Mouse (Mus musculus): ENCODE results near the gene Bysl. TPM values are rescaled to one million over a fixed set of nuclear protein-coding genes. Genes with fewer than 3 reads are reported as not detected.

Gene Bysl
- total and polyA plus RNA-seq, 3 experiments: 13.2 to 15.9 (median 15.7) TPM

- H3K9ac ChIP-seq (ENCODE audit: low read depth, low read length): peak overlapping the region; percentile 89
- H3K36me3 ChIP-seq (ENCODE audit: control insufficient read depth, insufficient read depth, low read length): peaks cover 3% of the 10 kb centered on the region; the same call in 1 of the 2 replicates
- DNase-seq: no peak
- intact Hi-C loops (cut with DNase I): loop anchor here (1.0 to 2.0 kb wide), 2 partner anchors 17 to 83 kb away; partner anchors contain the start of genes Bysl, Gm20517 and Med20
- no peak for TF ChIP-seq CTCF (IDR thresholded peaks at IDR 0.05)
- peak overlapping the region; percentile 86 for H3K4me3 ChIP-seq
- H3K27ac ChIP-seq: peak overlapping the region; percentile 91
- H3K79me2 ChIP-seq (replicated peaks; ENCODE audit: control insufficient read depth, insufficient read depth, low read length): no peaks in the 10 kb centered on the region; the same call in 1 of the 2 replicates
- peaks cover 12% of the 10 kb centered on the region for H3K4me1 ChIP-seq (ENCODE audit: control insufficient read depth, insufficient read depth, low read length)
- WGBS: 0% methylated on average over 13 of the region's 13 CpGs
- no peaks in the 10 kb centered on the region for H3K27me3 ChIP-seq (ENCODE audit: control insufficient read depth, insufficient read depth, low read length)
Observed at GRCm38 (mm10) chr17:47593854-47594182, 17.5 kb downstream of the Bysl start.

GRCm38 (mm10) chr17:47593215-47593853 is 18.0 kb downstream of the Bysl start:
- H3K27me3 ChIP-seq (ENCODE audit: control insufficient read depth, insufficient read depth, low read length): no peaks in the 10 kb centered on the region
- WGBS: 1% methylated on average over 63 of the region's 63 CpGs
- peak; percentile 96 for DNase-seq
- TF ChIP-seq POLR2A (IDR thresholded peaks at IDR 0.05; ENCODE audit: insufficient read depth, low read depth, low read length) (peak; percentile 42; the same call in 1 of the 2 replicates), EP300 (IDR thresholded peaks at IDR 0.05; ENCODE audit: insufficient read depth, low read depth, low read length) (no peak)
- peak overlapping the region; percentile 86 for H3K4me3 ChIP-seq
- H3K79me2 ChIP-seq (replicated peaks; ENCODE audit: control insufficient read depth, insufficient read depth, low read length): no peaks in the 10 kb centered on the region; the same call in 1 of the 2 replicates
- peaks cover 12% of the 10 kb centered on the region for H3K4me1 ChIP-seq (ENCODE audit: control insufficient read depth, insufficient read depth, low read length)
- peak overlapping the region; percentile 89 for H3K9ac ChIP-seq (ENCODE audit: low read depth, low read length)
- H3K36me3 ChIP-seq (ENCODE audit: control insufficient read depth, insufficient read depth, low read length): peaks cover 3% of the 10 kb centered on the region; the same call in 1 of the 2 replicates
- intact Hi-C loops (cut with DNase I): loop anchor here (2.0 kb wide), 1 partner anchor 17 kb away; the partner anchor contains the start of genes Bysl, Gm20517 and Med20
- peak overlapping the region; percentile 91 for H3K27ac ChIP-seq

- intact Hi-C loops (cut with DNase I): no loop called here
- H3K79me2 ChIP-seq (replicated peaks; ENCODE audit: control insufficient read depth, insufficient read depth, low read length): no peaks in the 10 kb centered on the region; the same call in 1 of the 2 replicates
- no peak for TF ChIP-seq EP300 (IDR thresholded peaks at IDR 0.05; ENCODE audit: insufficient read depth, low read depth, low read length)
- TF ChIP-seq CTCF (IDR thresholded peaks at IDR 0.05): no peak
- no peak for TF ChIP-seq POLR2A (IDR thresholded peaks at IDR 0.05; ENCODE audit: insufficient read depth, low read depth, low read length)
- WGBS: 29% methylated on average over 3 of the region's 3 CpGs
- no peaks in the 10 kb centered on the region for H3K27me3 ChIP-seq (ENCODE audit: control insufficient read depth, insufficient read depth, low read length)
- H3K4me1 ChIP-seq (ENCODE audit: control insufficient read depth, insufficient read depth, low read length): peaks cover 4% of the 10 kb centered on the region
- no peak overlapping the region for H3K9ac ChIP-seq (ENCODE audit: low read depth, low read length)
- no peak overlapping the region for H3K4me3 ChIP-seq
- no peaks in the 10 kb centered on the region for H3K36me3 ChIP-seq (ENCODE audit: control insufficient read depth, insufficient read depth, low read length)
- H3K27ac ChIP-seq: no peak overlapping the region
- DNase-seq: no peak
Observed at GRCm38 (mm10) chr17:47591073-47591472, 20.2 kb downstream of the Bysl start.

- H3K27ac ChIP-seq: no peak overlapping the region
- intact Hi-C loops (cut with DNase I): no loop called here
Observed at GRCm38 (mm10) chr17:47588517-47588916, 22.8 kb downstream of the Bysl start.

GRCm38 (mm10) chr17:47580962-47581361 is 30.3 kb downstream of the Bysl start:
- no peak overlapping the region for H3K9ac ChIP-seq (ENCODE audit: low read depth, low read length)
- H3K36me3 ChIP-seq (ENCODE audit: control insufficient read depth, insufficient read depth, low read length): no peaks in the 10 kb centered on the region
- TF ChIP-seq POLR2A (IDR thresholded peaks at IDR 0.05; ENCODE audit: insufficient read depth, low read depth, low read length) (no peak), EP300 (IDR thresholded peaks at IDR 0.05; ENCODE audit: insufficient read depth, low read depth, low read length) (no peak), CTCF (IDR thresholded peaks at IDR 0.05) (no peak)
- no peaks in the 10 kb centered on the region for H3K79me2 ChIP-seq (replicated peaks; ENCODE audit: control insufficient read depth, insufficient read depth, low read length)
- no peaks in the 10 kb centered on the region for H3K4me1 ChIP-seq (ENCODE audit: control insufficient read depth, insufficient read depth, low read length)
- 93% methylated on average over 4 of the region's 4 CpGs for WGBS
- H3K4me3 ChIP-seq: no peak overlapping the region
- H3K27me3 ChIP-seq (ENCODE audit: control insufficient read depth, insufficient read depth, low read length): no peaks in the 10 kb centered on the region
- intact Hi-C loops (cut with DNase I): no loop called here
- no peak overlapping the region for H3K27ac ChIP-seq
- DNase-seq: no peak

More at GRCm38 (mm10) chr17:47588517-47588916, 22.8 kb downstream of the Bysl start:
- H3K4me1 ChIP-seq (ENCODE audit: control insufficient read depth, insufficient read depth, low read length): no peaks in the 10 kb centered on the region; the same call in 1 of the 2 replicates
- no peak for DNase-seq
- no peaks in the 10 kb centered on the region for H3K79me2 ChIP-seq (replicated peaks; ENCODE audit: control insufficient read depth, insufficient read depth, low read length)
- 86% methylated on average over 8 of the region's 8 CpGs for WGBS
- H3K27me3 ChIP-seq (ENCODE audit: control insufficient read depth, insufficient read depth, low read length): no peaks in the 10 kb centered on the region
- no peak for TF ChIP-seq POLR2A (IDR thresholded peaks at IDR 0.05; ENCODE audit: insufficient read depth, low read depth, low read length)
- TF ChIP-seq CTCF (IDR thresholded peaks at IDR 0.05): no peak
- no peak for TF ChIP-seq EP300 (IDR thresholded peaks at IDR 0.05; ENCODE audit: insufficient read depth, low read depth, low read length)
- H3K4me3 ChIP-seq: no peak overlapping the region
- no peaks in the 10 kb centered on the region for H3K36me3 ChIP-seq (ENCODE audit: control insufficient read depth, insufficient read depth, low read length)
- no peak overlapping the region for H3K9ac ChIP-seq (ENCODE audit: low read depth, low read length)

- Histone ChIP-seq H3K9ac (ENCODE audit: low read depth, low read length) (no peak overlapping the region), H3K4me3 (no peak overlapping the region), H3K79me2 (replicated peaks; ENCODE audit: control insufficient read depth, insufficient read depth, low read length) (no peaks in the 10 kb centered on the region), H3K27me3 (ENCODE audit: control insufficient read depth, insufficient read depth, low read length) (no peaks in the 10 kb centered on the region), H3K27ac (no peak overlapping the region), H3K36me3 (ENCODE audit: control insufficient read depth, insufficient read depth, low read length) (no peaks in the 10 kb centered on the region), H3K4me1 (ENCODE audit: control insufficient read depth, insufficient read depth, low read length) (no peaks in the 10 kb centered on the region)
- no peak for DNase-seq
- intact Hi-C loops (cut with DNase I): no loop called here
- no peak for TF ChIP-seq EP300 (IDR thresholded peaks at IDR 0.05; ENCODE audit: insufficient read depth, low read depth, low read length)
- no peak for TF ChIP-seq CTCF (IDR thresholded peaks at IDR 0.05)
- TF ChIP-seq POLR2A (IDR thresholded peaks at IDR 0.05; ENCODE audit: insufficient read depth, low read depth, low read length): no peak
- 87% methylated on average over 6 of the region's 6 CpGs for WGBS
Observed at GRCm38 (mm10) chr17:47578655-47579054, 32.6 kb downstream of the Bysl start.
